ENCODE assay signal across 25 mouse cellular contexts in the genomic region with DNA sequence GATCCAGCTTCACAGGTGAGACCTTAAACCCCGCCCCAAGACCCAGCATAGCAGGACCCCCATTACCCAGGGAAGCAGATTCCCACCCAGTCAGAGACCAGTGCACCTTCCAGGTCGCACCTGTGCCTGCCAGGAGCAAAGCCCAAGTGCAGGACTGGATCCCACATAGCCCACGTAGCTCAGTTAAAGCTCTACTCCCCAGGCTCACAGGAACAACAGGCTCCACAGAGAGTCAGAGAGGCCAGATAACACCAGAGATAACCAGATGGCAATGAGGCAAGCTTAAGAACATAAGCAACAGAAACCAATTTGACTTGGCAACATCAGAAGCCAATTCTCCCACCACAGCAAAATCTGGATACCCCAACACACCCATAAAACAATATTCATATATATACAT.
"Had no signal": no experiment of that assay in that cellular context is flagged by ENCODE, and none has a peak within 500 bp of the region (broad histone marks: within the 10 kb centered on the region; RNA-seq: fewer than 3 reads in every experiment).

No protein-coding gene starts in this region.

- ATAC-seq: hindbrain, embryonic 16.5 days; inflammation-experienced regulatory T-cells, adult 6 months; intestine, embryonic 15.5 days; intestine, postnatal 0 days had no signal

- H3K36me3 ChIP-seq: heart, embryonic 10.5 days; heart, embryonic 12.5 days; hindbrain, embryonic 10.5 days; hindbrain, embryonic 12.5 days; intestine, embryonic 15.5 days; limb, embryonic 10.5 days; limb, embryonic 12.5 days had no signal

- H3K27me3 ChIP-seq: heart, embryonic 12.5 days; hindbrain, embryonic 12.5 days; intestine, embryonic 15.5 days; limb, embryonic 12.5 days had no signal

- H3K4me3 ChIP-seq: heart, embryonic 10.5 days; heart, embryonic 12.5 days; hindbrain, embryonic 10.5 days; hindbrain, embryonic 12.5 days; intestine, embryonic 15.5 days; layer of hippocampus, adult 2 months; left cerebral cortex, adult 2 months; limb, embryonic 10.5 days; limb, embryonic 12.5 days had no signal

- H3K9me3 ChIP-seq: heart, embryonic 10.5 days; heart, embryonic 12.5 days; hindbrain, embryonic 10.5 days; hindbrain, embryonic 12.5 days; intestine, embryonic 15.5 days; limb, embryonic 10.5 days; limb, embryonic 12.5 days had no signal

- H3K9ac ChIP-seq: heart, embryonic 12.5 days; hindbrain, embryonic 12.5 days; hindbrain, embryonic 14.5 days; intestine, embryonic 15.5 days; limb, embryonic 12.5 days had no signal

- H3K4me2 ChIP-seq: heart, embryonic 12.5 days; hindbrain, embryonic 12.5 days; hindbrain, embryonic 14.5 days; intestine, embryonic 15.5 days; limb, embryonic 12.5 days; liver, embryonic 11.5 days had no signal

- H3K27ac ChIP-seq: heart, embryonic 10.5 days; hindbrain, embryonic 10.5 days; hindbrain, embryonic 12.5 days; hindbrain, embryonic 14.5 days; intestine, embryonic 15.5 days; layer of hippocampus, adult 2 months; left cerebral cortex, adult 2 months; limb, embryonic 10.5 days; limb, embryonic 12.5 days had no signal

- H3K4me1 ChIP-seq: heart, embryonic 10.5 days; heart, embryonic 12.5 days; hindbrain, embryonic 10.5 days; hindbrain, embryonic 12.5 days; intestine, embryonic 15.5 days; limb, embryonic 10.5 days; limb, embryonic 12.5 days had no signal

- DNase-seq: gastrocnemius, postnatal 14 days; gastrocnemius, postnatal 36 days; heart, adult 18-20 months; heart, postnatal 10 days; heart, postnatal 4 days; kidney, adult 18-20 months; kidney, adult 8-10 months; kidney, postnatal 10 days; kidney, postnatal 25 days; kidney, postnatal 4 days; liver had no signal
